Mouse (Mus musculus): Measurements from ENCODE around the gene Upk3b. TPM values are rescaled to one million over a fixed set of nuclear protein-coding genes. Genes with fewer than 3 reads are reported as not detected.

Gene Upk3b
- total and polyA plus RNA-seq, 3 experiments, result 0.09 TPM; not detected in 2

GRCm38 (mm10) chr5:136026859-136027258 is 11.4 kb upstream of the Upk3b start:
- DNase-seq (ENCODE audit: extremely low read depth), result no peak
- no peak overlapping the region for H3K4me2 ChIP-seq (ENCODE audit: insufficient read depth, low read depth, poor library complexity, severe bottlenecking)
- no peak overlapping the region for H3K9ac ChIP-seq (ENCODE audit: insufficient read depth, low read depth)
- in situ Hi-C loops (cut with MboI; ENCODE audit: low pct_ligation_motif_present, low pct_unique_long_range_greater_than_20kb, low sequenced_read_pairs), result loop anchor here (5.0 kb wide), 1 partner anchor 35 kb away; the partner anchor contains the start of gene Dtx2
- H3K36me3 ChIP-seq (replicated peaks in 1 of 2; ENCODE audit: control insufficient read depth in 1 of 2, insufficient read depth in 1 of 2, low read length in 1 of 2), result peaks cover 49 to 96% of the 10 kb centered on the region in 2 experiments
- no peaks in the 10 kb centered on the region for H3K9me3 ChIP-seq (replicated peaks; ENCODE audit: low read length)
- peaks cover 0 to 39% of the 10 kb centered on the region in 2 experiments; a peak in 2 of 4 replicates for H3K4me1 ChIP-seq (ENCODE audit: control insufficient read depth in 1 of 2, insufficient read depth in 2 of 2)
- H3K79me2 ChIP-seq (replicated peaks; ENCODE audit: control insufficient read depth, extremely low read depth, insufficient read depth, poor library complexity, severe bottlenecking), result no peaks in the 10 kb centered on the region
- dilution Hi-C loops (cut with MboI; ENCODE audit: extremely low pct_ligation_motif_present, extremely low pct_unique_long_range_greater_than_20kb, low sequenced_read_pairs), result no loop called here
- H3K27ac ChIP-seq (ENCODE audit: insufficient read depth, low read depth), result no peak overlapping the region
- TF ChIP-seq SMC3 (IDR thresholded peaks at IDR 0.05; ENCODE audit: low read depth, low read length) (no peak), CHD2 (IDR thresholded peaks at IDR 0.05; ENCODE audit: low read length) (no peak), RAD21 (IDR thresholded peaks at IDR 0.05; ENCODE audit: low read depth, low read length) (no peak), POLR2A (IDR thresholded peaks at IDR 0.05; ENCODE audit: low read depth, low read length) (no peak), CTCF (conservative IDR thresholded peaks at IDR 0.05 in 1 of 2, IDR thresholded peaks at IDR 0.05 in 1 of 2; ENCODE audit: low read depth in 2 of 2, low read length in 2 of 2) (no peak), UBTF (IDR thresholded peaks at IDR 0.05; ENCODE audit: low read depth, low read length) (no peak)
- no peaks in the 10 kb centered on the region for H3K27me3 ChIP-seq (replicated peaks)
- H3K4me3 ChIP-seq (replicated peaks in 1 of 3; ENCODE audit: low read depth in 2 of 3, low read length in 2 of 3, poor library complexity in 1 of 3), result no peak overlapping the region

- dilution Hi-C loops (cut with MboI; ENCODE audit: extremely low pct_ligation_motif_present, extremely low pct_unique_long_range_greater_than_20kb, low sequenced_read_pairs), result no loop called here
- Histone ChIP-seq H3K36me3 (replicated peaks in 1 of 2; ENCODE audit: control insufficient read depth in 1 of 2, insufficient read depth in 1 of 2, low read length in 1 of 2) (peaks cover 58 to 97% of the 10 kb centered on the region in 2 experiments), H3K27me3 (replicated peaks) (no peaks in the 10 kb centered on the region), H3K79me2 (replicated peaks; ENCODE audit: control insufficient read depth, extremely low read depth, insufficient read depth, poor library complexity, severe bottlenecking) (no peaks in the 10 kb centered on the region), H3K9ac (ENCODE audit: insufficient read depth, low read depth) (no peak overlapping the region), H3K4me2 (ENCODE audit: insufficient read depth, low read depth, poor library complexity, severe bottlenecking) (no peak overlapping the region), H3K4me3 (replicated peaks in 1 of 3; ENCODE audit: low read depth in 2 of 3, low read length in 2 of 3, poor library complexity in 1 of 3) (no peak overlapping the region), H3K9me3 (replicated peaks; ENCODE audit: low read length) (no peaks in the 10 kb centered on the region), H3K4me1 (ENCODE audit: control insufficient read depth in 1 of 2, insufficient read depth in 2 of 2) (peaks cover under 1 to 41% of the 10 kb centered on the region in 2 experiments; a peak in 2 of 4 replicates), H3K27ac (ENCODE audit: insufficient read depth, low read depth) (no peak overlapping the region)
- in situ Hi-C loops (cut with MboI; ENCODE audit: low pct_ligation_motif_present, low pct_unique_long_range_greater_than_20kb, low sequenced_read_pairs), result loop anchor here (5.0 kb wide), 1 partner anchor 35 kb away; the partner anchor contains the start of gene Dtx2
- TF ChIP-seq CTCF (conservative IDR thresholded peaks at IDR 0.05 in 1 of 2, IDR thresholded peaks at IDR 0.05 in 1 of 2; ENCODE audit: low read depth in 2 of 2, low read length in 2 of 2), result peak in 1 of 2 experiments; percentile 58; a peak in 2 of 4 replicates
- TF ChIP-seq EP300 (IDR thresholded peaks at IDR 0.05; ENCODE audit: low read length), result no peak
- peak; percentile 41 for TF ChIP-seq RAD21 (IDR thresholded peaks at IDR 0.05; ENCODE audit: low read depth, low read length)
- TF ChIP-seq JUND (conservative IDR thresholded peaks at IDR 0.05; ENCODE audit: low read depth, low read length), result no peak
- peak; percentile 67 for TF ChIP-seq SMC3 (IDR thresholded peaks at IDR 0.05; ENCODE audit: low read depth, low read length)
- DNase-seq (ENCODE audit: extremely low read depth), result no peak
Measured at GRCm38 (mm10) chr5:136027612-136028311, 10.5 kb upstream of the Upk3b start.

DNA sequence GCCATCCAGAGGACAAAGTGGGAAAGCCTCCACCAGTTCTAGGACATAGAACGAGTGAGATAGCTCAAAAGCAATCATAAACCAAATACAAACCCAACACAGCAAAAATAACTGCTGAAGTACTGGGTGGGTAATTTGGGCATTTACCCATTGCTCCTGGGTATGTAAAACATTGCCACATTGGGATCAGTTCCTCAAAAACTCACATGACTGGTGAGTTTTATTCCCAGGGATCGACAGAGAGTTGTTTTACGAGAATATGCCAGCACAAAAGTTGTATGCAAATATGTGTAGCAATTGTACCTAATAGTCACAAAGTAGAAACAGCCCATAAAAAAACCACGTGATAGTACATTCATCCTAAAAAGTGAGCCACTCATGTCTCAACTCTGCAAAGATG is 3.4 kb upstream of the Upk3b start:
- Histone ChIP-seq H3K4me1 (ENCODE audit: control insufficient read depth in 1 of 2, insufficient read depth in 2 of 2) (peaks cover 9 to 47% of the 10 kb centered on the region in 2 experiments), H3K9ac (ENCODE audit: insufficient read depth, low read depth) (no peak overlapping the region), H3K36me3 (replicated peaks in 1 of 2; ENCODE audit: control insufficient read depth in 1 of 2, insufficient read depth in 1 of 2, low read length in 1 of 2) (peaks cover 29 to 42% of the 10 kb centered on the region in 2 experiments), H3K4me2 (ENCODE audit: insufficient read depth, low read depth, poor library complexity, severe bottlenecking) (no peak overlapping the region), H3K79me2 (replicated peaks; ENCODE audit: control insufficient read depth, extremely low read depth, insufficient read depth, poor library complexity, severe bottlenecking) (no peaks in the 10 kb centered on the region), H3K4me3 (replicated peaks in 1 of 3; ENCODE audit: low read depth in 2 of 3, low read length in 2 of 3, poor library complexity in 1 of 3) (no peak overlapping the region), H3K27ac (ENCODE audit: insufficient read depth, low read depth) (no peak overlapping the region), H3K27me3 (replicated peaks) (no peaks in the 10 kb centered on the region), H3K9me3 (replicated peaks; ENCODE audit: low read length) (peaks cover 24% of the 10 kb centered on the region)
- in situ Hi-C loops (cut with MboI; ENCODE audit: low pct_ligation_motif_present, low pct_unique_long_range_greater_than_20kb, low sequenced_read_pairs), result no loop called here
- dilution Hi-C loops (cut with MboI; ENCODE audit: extremely low pct_ligation_motif_present, extremely low pct_unique_long_range_greater_than_20kb, low sequenced_read_pairs), result no loop called here
- no peak for TF ChIP-seq ZMIZ1 (IDR thresholded peaks at IDR 0.05; ENCODE audit: low read depth, low read length)
- peak; percentile 36; the same call in 1 of the 2 replicates for TF ChIP-seq EP300 (IDR thresholded peaks at IDR 0.05; ENCODE audit: low read length)
- peak; percentile 84 for TF ChIP-seq BHLHE40 (IDR thresholded peaks at IDR 0.05; ENCODE audit: low read depth, low read length)
- no peak for TF ChIP-seq HCFC1 (IDR thresholded peaks at IDR 0.05; ENCODE audit: low read depth, low read length)
- no peak for TF ChIP-seq MAFK (IDR thresholded peaks at IDR 0.05; ENCODE audit: insufficient replicate concordance, low read length)
- no peak for TF ChIP-seq ZNF384 (IDR thresholded peaks at IDR 0.05; ENCODE audit: low read depth, low read length)
- no peak for DNase-seq (ENCODE audit: extremely low read depth)

Data from CH12.LX (cell line).